Mouse (Mus musculus) thymus, postnatal 10 days (tissue): ENCODE measurements around the gene Mrps16.

Experiments
- DNase-seq, 2 experiments: peaks; one replicate each; pipeline ENCODE4 v3.0.0; 2021; ENCODE audit warnings: low spot score in 2 of 2

Gene Mrps16

GRCm38 (mm10) chr14:20368271-20368670 lies 25.2 kb downstream of the Mrps16 start:
- DNase-seq, result no peak

- no peak for DNase-seq
Observed at GRCm38 (mm10) chr14:20363230-20363629, 30.2 kb downstream of the Mrps16 start.

GRCm38 (mm10) chr14:20347991-20348541 lies 45.4 kb downstream of the Mrps16 start, which contains the start of the genes Ecd and Fam149b:
Ecd (minus strand) TSS chr14:20348121.
Fam149b (plus strand) TSS chr14:20348162.
- DNase-seq, result peak; percentile 84 to 92

- DNase-seq, result no peak
Observed at GRCm38 (mm10) chr14:20347441-20347990, 45.9 kb downstream of the Mrps16 start.

GRCm38 (mm10) chr14:20345885-20346284 lies 47.5 kb downstream of the Mrps16 start:
- no peak for DNase-seq

GRCm38 (mm10) chr14:20340866-20341265 lies 52.6 kb downstream of the Mrps16 start:
- DNase-seq, result no peak

- peak in 1 of 2 experiments; percentile 26 for DNase-seq
Observed at GRCm38 (mm10) chr14:20340149-20340548, 53.3 kb downstream of the Mrps16 start.

GRCm38 (mm10) chr14:20339415-20339814 lies 54.0 kb downstream of the Mrps16 start:
- no peak for DNase-seq
